Mouse (Mus musculus) heart, adult 2 months (tissue): ENCODE measurements around the gene Tmed2.
A peak's percentile ranks its signal among the peaks of the same experiment; 100 is the strongest.

Source experiments
- CTCF ChIP-seq: fragments of 200-600 bp; IDR thresholded peaks from 2 replicates; pipeline ENCODE4 v1.8.1; 2022; ENCODE audit warnings: antibody characterized with exemption, mild to moderate bottlenecking, moderate library complexity
- EP300 ChIP-seq: fragments of 200-500 bp; IDR thresholded peaks from 2 replicates; pipeline ENCODE4 v1.6.1; 2011; ENCODE audit warnings: low read depth, low read length, control low read depth; ENCODE audit not compliant: insufficient read depth
- POLR2A ChIP-seq: fragments of 200-500 bp; IDR thresholded peaks from 2 replicates; pipeline ENCODE4 v1.6.1; 2011; ENCODE audit warnings: mild to moderate bottlenecking, low read depth, low read length, control low read depth; ENCODE audit not compliant: insufficient read depth

GRCm38 (mm10) chr5:124530655-124531582 lies 9.6 kb upstream of the Tmed2 start, which contains the start of gene Rilpl1:
- 0 out of 2 replicates have a peak, but pooled peaks have one; percentile 17 for TF ChIP-seq CTCF
- TF ChIP-seq POLR2A = peak; percentile 56
- no peak for TF ChIP-seq EP300
